Mouse (Mus musculus): Measurements from ENCODE around the gene Plekha8. TPM values are rescaled to one million over a fixed set of nuclear protein-coding genes. Genes with fewer than 3 reads are reported as not detected.

The Plekha8 gene
- polyA plus RNA-seq, 1 experiment from 2014 or later = 24.6 TPM

GRCm38 (mm10) chr6:54657861-54658260, 63.0 kb downstream of the Plekha8 start:
- no peaks in the 10 kb centered on the region for H3K9me3 ChIP-seq
- no peaks in the 10 kb centered on the region for H3K27me3 ChIP-seq
- H3K27ac ChIP-seq = no peak overlapping the region
- no peak overlapping the region for H3K9ac ChIP-seq (replicated peaks)
- no peak for ATAC-seq (ENCODE audit: insufficient number of reproducible peaks, insufficient read depth, low FRiP score, low TSS enrichment, low read depth)
- WGBS = 88% methylated on average over 6 of the region's 6 CpGs
- H3K36me3 ChIP-seq = no peaks in the 10 kb centered on the region
- no peak overlapping the region for H3K4me3 ChIP-seq (replicated peaks)
- no peak overlapping the region for H3K4me2 ChIP-seq
- no peaks in the 10 kb centered on the region for H3K4me1 ChIP-seq (replicated peaks)

- Histone ChIP-seq H3K9ac (replicated peaks) (no peak overlapping the region), H3K27me3 (no peaks in the 10 kb centered on the region), H3K4me1 (replicated peaks) (no peaks in the 10 kb centered on the region), H3K36me3 (no peaks in the 10 kb centered on the region), H3K9me3 (no peaks in the 10 kb centered on the region), H3K4me3 (replicated peaks) (no peak overlapping the region), H3K4me2 (no peak overlapping the region), H3K27ac (no peak overlapping the region)
- 90% methylated on average over 6 of the region's 6 CpGs for WGBS
- ATAC-seq (ENCODE audit: insufficient number of reproducible peaks, insufficient read depth, low FRiP score, low TSS enrichment, low read depth) = no peak
These were observed 75.0 kb downstream of the Plekha8 start for GRCm38 (mm10) chr6:54669868-54670267.

DNA sequence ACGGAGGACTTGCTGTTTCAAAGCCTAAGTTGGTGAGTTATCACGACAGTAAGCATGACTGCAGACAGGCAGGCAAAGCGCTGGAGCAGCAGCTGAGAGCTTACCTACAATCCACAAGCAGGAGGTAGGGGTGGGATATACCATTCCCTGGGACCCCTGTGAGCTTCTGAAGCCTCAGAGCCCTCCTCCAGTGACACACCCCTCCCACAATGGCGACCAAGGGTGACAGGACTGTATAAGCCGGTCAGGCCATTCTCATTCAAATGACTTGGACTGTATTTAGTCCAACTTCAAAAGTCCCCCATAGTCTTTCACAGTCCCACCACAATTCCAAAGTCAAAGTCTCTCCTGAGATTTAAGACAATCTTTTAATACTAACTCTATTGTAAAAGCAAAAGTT, 78.0 kb downstream of the Plekha8 start:
- Histone ChIP-seq H3K4me1 (replicated peaks) (no peaks in the 10 kb centered on the region), H3K36me3 (no peaks in the 10 kb centered on the region), H3K27me3 (no peaks in the 10 kb centered on the region), H3K9ac (replicated peaks) (no peak overlapping the region), H3K4me2 (no peak overlapping the region), H3K9me3 (no peaks in the 10 kb centered on the region), H3K27ac (no peak overlapping the region), H3K4me3 (replicated peaks) (no peak overlapping the region)
- no peak for ATAC-seq (ENCODE audit: insufficient number of reproducible peaks, insufficient read depth, low FRiP score, low TSS enrichment, low read depth)
- 56% methylated on average over 5 of the region's 5 CpGs for WGBS

DNA sequence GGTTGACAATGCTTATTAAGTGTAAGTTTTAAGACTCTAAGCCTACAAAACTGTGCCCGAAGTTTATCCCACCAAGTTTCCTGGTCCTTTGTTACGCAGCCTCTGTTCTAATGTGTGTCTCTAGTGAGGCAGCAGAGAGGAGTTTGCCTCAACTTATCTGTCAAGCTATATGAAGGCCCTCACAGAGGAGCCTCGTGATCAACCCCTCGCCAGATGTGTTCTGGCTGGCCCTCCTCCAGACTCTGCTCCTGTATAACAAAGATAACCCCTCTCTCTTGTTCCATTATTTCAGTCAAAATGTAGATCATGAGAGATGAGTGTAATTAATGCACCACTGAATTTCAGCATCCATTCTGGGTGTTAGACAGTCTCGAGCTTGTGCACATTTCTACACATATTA, 84.8 kb downstream of the Plekha8 start:
- Histone ChIP-seq H3K9me3 (no peaks in the 10 kb centered on the region), H3K27me3 (peaks cover 34% of the 10 kb centered on the region), H3K4me2 (no peak overlapping the region), H3K36me3 (no peaks in the 10 kb centered on the region), H3K4me3 (replicated peaks) (no peak overlapping the region), H3K9ac (replicated peaks) (no peak overlapping the region), H3K4me1 (replicated peaks) (peaks cover 6% of the 10 kb centered on the region), H3K27ac (no peak overlapping the region)
- 80% methylated on average over 5 of the region's 5 CpGs for WGBS
- no peak for ATAC-seq (ENCODE audit: insufficient number of reproducible peaks, insufficient read depth, low FRiP score, low TSS enrichment, low read depth)

GRCm38 (mm10) chr6:54680891-54681745, 86.2 kb downstream of the Plekha8 start, which contains the start of gene Mturn:
TSS of gene Mturn (plus strand) at chr6:54681624.
- 5% methylated on average over 48 of the region's 48 CpGs for WGBS
- peak within 1 kb of the TSS; percentile 99 for H3K4me2 ChIP-seq
- peaks cover 34% of the 10 kb centered on the region for H3K27me3 ChIP-seq
- 0 out of 2 replicates have a peak within 1 kb of the TSS, but pooled peaks have one; percentile 41 for H3K27ac ChIP-seq
- peaks cover 6% of the 10 kb centered on the region for H3K4me1 ChIP-seq (replicated peaks)
- no peaks in the 10 kb centered on the region for H3K36me3 ChIP-seq
- H3K4me3 ChIP-seq (replicated peaks) = peak within 1 kb of the TSS; percentile 80
- peak within 1 kb of the TSS; percentile 78 for H3K9ac ChIP-seq (replicated peaks)
- no peaks in the 10 kb centered on the region for H3K9me3 ChIP-seq
- ATAC-seq (ENCODE audit: insufficient number of reproducible peaks, insufficient read depth, low FRiP score, low TSS enrichment, low read depth) = peak; percentile 97

- Histone ChIP-seq H3K4me3 (replicated peaks) (peak overlapping the region; percentile 80), H3K36me3 (no peaks in the 10 kb centered on the region), H3K27me3 (peaks cover 34% of the 10 kb centered on the region), H3K9ac (replicated peaks) (peak overlapping the region; percentile 78), H3K4me1 (replicated peaks) (peaks cover 6% of the 10 kb centered on the region), H3K27ac (no peak overlapping the region), H3K9me3 (no peaks in the 10 kb centered on the region), H3K4me2 (peak overlapping the region; percentile 99)
- no peak; the same call in none of the 2 replicates for ATAC-seq (ENCODE audit: insufficient number of reproducible peaks, insufficient read depth, low FRiP score, low TSS enrichment, low read depth)
- WGBS = under 1% methylated on average over 61 of the region's 61 CpGs
These were observed 87.0 kb downstream of the Plekha8 start for GRCm38 (mm10) chr6:54681746-54682428.

DNA sequence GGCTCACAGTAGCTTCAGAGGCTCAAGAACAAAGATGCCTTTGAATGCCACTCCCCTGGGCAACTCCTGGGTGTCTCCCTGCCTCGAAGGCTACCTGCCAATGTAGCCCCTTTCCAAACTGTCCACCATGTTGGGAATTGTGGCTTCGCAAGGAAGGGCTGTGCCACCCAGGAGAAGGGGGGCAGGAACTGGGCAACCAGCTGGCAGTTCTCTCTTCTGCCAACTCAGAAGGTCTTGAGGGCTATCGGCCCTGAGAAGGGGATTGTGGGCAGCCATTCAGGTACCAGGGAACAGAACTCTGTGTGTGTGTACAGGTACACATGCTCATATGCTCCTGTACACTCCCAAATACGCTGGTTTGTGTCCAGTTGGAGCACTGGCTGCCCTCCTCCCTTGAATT, 89.2 kb downstream of the Plekha8 start:
- H3K27ac ChIP-seq = no peak overlapping the region
- H3K27me3 ChIP-seq = peaks cover 29% of the 10 kb centered on the region
- no peak for ATAC-seq (ENCODE audit: insufficient number of reproducible peaks, insufficient read depth, low FRiP score, low TSS enrichment, low read depth)
- H3K4me2 ChIP-seq = no peak overlapping the region
- H3K9me3 ChIP-seq = no peaks in the 10 kb centered on the region
- WGBS = 84% methylated on average over 4 of the region's 4 CpGs
- no peak overlapping the region for H3K9ac ChIP-seq (replicated peaks)
- peaks cover 6% of the 10 kb centered on the region for H3K4me1 ChIP-seq (replicated peaks)
- H3K4me3 ChIP-seq (replicated peaks) = no peak overlapping the region
- no peaks in the 10 kb centered on the region for H3K36me3 ChIP-seq

GRCm38 (mm10) chr6:54685103-54685502, 90.2 kb downstream of the Plekha8 start:
- ATAC-seq (ENCODE audit: insufficient number of reproducible peaks, insufficient read depth, low FRiP score, low TSS enrichment, low read depth) = no peak
- no peak overlapping the region for H3K4me2 ChIP-seq
- H3K36me3 ChIP-seq = peaks cover 3% of the 10 kb centered on the region; the same call in 1 of the 2 replicates
- H3K9ac ChIP-seq (replicated peaks) = no peak overlapping the region
- no peak overlapping the region for H3K4me3 ChIP-seq (replicated peaks)
- peaks cover 6% of the 10 kb centered on the region for H3K4me1 ChIP-seq (replicated peaks)
- H3K9me3 ChIP-seq = no peaks in the 10 kb centered on the region
- WGBS = 80% methylated on average over 5 of the region's 5 CpGs
- H3K27ac ChIP-seq = no peak overlapping the region
- peaks cover 24% of the 10 kb centered on the region for H3K27me3 ChIP-seq

DNA sequence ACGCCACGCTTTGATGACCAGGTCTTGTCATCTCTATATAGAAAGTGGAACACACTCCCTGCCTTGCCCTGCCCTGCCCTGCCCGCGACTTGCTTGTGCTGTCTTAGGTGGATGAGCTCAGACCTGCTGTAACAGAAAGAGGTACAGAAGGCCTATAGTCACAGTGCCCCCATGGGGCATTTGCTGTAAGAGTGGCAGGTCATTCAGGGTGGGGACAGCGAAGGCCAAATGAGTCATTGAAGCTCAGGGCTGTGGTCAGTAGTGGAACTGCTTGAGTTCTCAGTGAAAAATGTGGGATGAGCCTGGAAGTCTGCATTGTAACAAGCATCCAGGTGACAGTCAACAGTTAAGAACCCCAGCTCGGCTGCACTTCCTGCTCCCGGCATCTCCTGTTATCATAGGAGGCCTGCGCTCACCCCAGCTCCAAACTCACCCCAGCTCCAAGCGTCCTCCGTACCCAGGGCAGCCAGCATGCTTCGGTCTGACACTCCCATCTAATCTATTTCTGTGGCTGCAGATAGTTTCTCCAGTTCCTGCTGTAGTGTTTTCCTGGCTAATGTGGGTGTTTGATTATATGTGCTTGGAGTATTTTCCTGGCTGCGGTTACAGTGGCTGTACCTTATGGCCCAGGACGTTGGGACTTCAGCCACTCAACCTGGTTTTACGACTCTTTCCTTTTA, 90.9 kb downstream of the Plekha8 start:
- H3K9me3 ChIP-seq = no peaks in the 10 kb centered on the region
- no peak overlapping the region for H3K27ac ChIP-seq
- peaks cover 6% of the 10 kb centered on the region for H3K4me1 ChIP-seq (replicated peaks)
- H3K27me3 ChIP-seq = peaks cover 21% of the 10 kb centered on the region
- no peak overlapping the region for H3K4me2 ChIP-seq
- no peak overlapping the region for H3K4me3 ChIP-seq (replicated peaks)
- 75% methylated on average over 14 of the region's 14 CpGs for WGBS
- no peak overlapping the region for H3K9ac ChIP-seq (replicated peaks)
- peaks cover 8% of the 10 kb centered on the region; the same call in 1 of the 2 replicates for H3K36me3 ChIP-seq
- ATAC-seq (ENCODE audit: insufficient number of reproducible peaks, insufficient read depth, low FRiP score, low TSS enrichment, low read depth) = no peak

DNA sequence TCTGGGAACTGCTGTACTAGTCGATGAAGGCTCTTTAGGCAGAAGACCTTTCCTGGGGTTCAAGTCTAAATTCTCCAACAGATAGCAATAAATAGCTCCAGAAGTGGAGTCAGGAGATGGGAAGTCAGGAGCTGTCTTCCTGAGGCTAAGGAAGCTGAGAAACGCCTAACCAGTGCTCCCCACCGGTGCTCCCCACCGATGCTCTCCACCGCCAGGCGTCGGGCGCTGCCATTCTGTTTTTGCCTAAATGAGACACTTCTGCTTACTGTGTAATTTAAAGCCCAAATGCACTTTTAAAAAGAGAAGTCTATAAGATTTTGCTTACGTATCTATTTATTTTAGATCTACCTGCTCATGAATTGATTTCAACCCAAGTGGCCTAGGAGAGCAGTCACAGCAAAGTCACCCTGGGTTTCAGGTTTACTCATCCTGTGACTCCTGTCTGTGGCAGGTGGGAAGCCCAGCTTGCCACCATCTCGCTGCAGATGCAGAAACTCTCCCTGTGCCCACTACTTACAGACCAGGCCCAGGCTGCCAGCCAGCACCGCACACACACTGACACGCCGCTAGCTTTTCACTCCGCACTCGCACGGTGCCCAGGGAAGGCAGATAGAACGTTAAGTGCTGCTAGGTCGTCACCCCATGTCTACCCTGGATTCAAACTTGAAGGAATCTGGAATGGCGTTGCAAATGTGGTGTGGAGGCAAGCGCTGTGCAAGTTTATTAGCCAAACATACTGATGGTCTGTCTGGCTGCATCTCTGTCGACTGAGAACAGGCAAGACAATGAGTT, 92.2 kb downstream of the Plekha8 start:
- WGBS = 90% methylated on average over 21 of the region's 21 CpGs
- no peaks in the 10 kb centered on the region for H3K9me3 ChIP-seq
- H3K4me3 ChIP-seq (replicated peaks) = no peak overlapping the region
- peaks cover 14% of the 10 kb centered on the region; the same call in 1 of the 2 replicates for H3K36me3 ChIP-seq
- H3K27me3 ChIP-seq = peaks cover 20% of the 10 kb centered on the region
- peaks cover 6% of the 10 kb centered on the region for H3K4me1 ChIP-seq (replicated peaks)
- H3K27ac ChIP-seq = no peak overlapping the region
- no peak overlapping the region for H3K9ac ChIP-seq (replicated peaks)
- no peak overlapping the region for H3K4me2 ChIP-seq
- ATAC-seq (ENCODE audit: insufficient number of reproducible peaks, insufficient read depth, low FRiP score, low TSS enrichment, low read depth) = no peak
